Mouse (Mus musculus): Measurements from ENCODE around the gene Ptchd4.

DNA sequence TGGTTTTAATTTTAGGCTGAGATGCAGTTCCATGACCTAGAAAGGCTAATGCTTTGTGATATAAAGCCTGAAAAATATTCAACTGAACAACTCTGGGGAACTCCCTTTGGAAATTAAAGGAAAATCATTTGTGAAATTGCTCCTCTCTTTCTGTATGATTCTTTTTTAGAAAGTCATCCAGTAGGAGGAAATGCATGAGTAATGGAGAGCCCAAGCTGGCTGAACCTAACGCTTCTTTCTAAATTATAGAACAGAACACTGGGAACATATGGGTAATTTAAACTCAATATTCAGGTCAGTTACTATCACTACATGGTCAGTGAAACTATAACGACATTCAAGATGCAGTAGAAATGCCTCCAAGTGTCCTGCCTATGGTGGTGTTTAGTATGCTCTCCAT is 114.6 kb downstream of the Ptchd4 start:
- TF ChIP-seq POLR2A (IDR thresholded peaks at IDR 0.05; ENCODE audit: extremely low read depth, insufficient read depth, low read length): no peak
- no peak for TF ChIP-seq CTCF (IDR thresholded peaks at IDR 0.05; ENCODE audit: extremely low read depth, insufficient read depth, low read length)
